Mouse (Mus musculus) layer of hippocampus, adult 11-12 months (tissue): ENCODE measurements around the gene Samt3.

ENCODE experiments used
- DNase-seq: peaks from one replicate; pipeline ENCODE4 v3.0.0; 2022; ENCODE audit warnings: low spot score

Samt3 gene

GRCm38 (mm10) chrX:86043899-86044298 lies at the start of gene Samt3:
TSS of gene Samt3 (plus strand) at chrX:86044199.
- DNase-seq, result no peak

DNA sequence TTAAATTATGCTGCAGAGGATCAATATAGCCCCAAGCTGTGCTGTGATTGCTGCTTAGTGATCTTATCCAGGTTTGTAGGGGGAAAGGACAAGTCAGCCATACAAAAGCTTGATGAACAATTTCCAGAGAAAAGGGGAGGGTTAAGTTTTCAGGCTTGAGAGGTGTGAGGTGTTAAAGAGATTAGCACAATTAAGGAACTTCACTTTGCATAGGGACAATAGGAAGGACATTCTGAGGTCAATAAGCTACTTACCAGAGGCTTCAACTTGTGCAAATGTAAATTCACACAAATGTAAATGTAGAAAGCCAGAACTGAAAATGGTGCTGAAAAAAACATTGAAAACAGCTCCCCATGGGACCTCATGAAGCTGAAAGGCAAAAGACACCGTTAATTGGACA lies 27.4 kb upstream of the Samt3 start:
- no peak for DNase-seq

DNA sequence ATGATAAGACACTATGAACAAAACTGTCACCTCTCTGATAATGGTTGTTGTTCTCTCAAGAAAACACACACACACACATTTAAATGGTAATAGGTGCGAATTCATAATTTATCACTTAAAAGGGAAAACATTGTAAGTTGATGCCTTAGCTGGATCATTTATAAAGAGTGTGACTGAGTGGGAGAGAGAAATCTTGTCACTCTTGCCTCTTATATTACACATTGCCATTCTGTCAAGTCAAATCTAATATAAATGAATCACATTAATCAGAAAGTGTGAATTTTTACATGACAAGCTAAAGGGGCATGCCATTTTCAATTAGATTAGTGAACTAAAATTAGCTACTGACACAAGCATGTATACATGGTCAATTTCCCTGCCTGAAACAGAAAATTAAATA lies 44.7 kb downstream of the Samt3 start:
- DNase-seq, result no peak
